Mouse (Mus musculus): ENCODE results near the gene Olfr517. TPM values are rescaled to one million over a fixed set of nuclear protein-coding genes. Genes with fewer than 3 reads are reported as not detected.

The Olfr517 gene
- polyA plus RNA-seq (2011; ENCODE audit: insufficient read length, low read depth, missing spikeins), result not detected in 2 replicates

- Histone ChIP-seq H3K4me3 (ENCODE audit: insufficient read depth, low read length) (no peak within 1 kb of the TSS), H3K27ac (ENCODE audit: insufficient read depth, low read length) (no peak within 1 kb of the TSS), H3K4me1 (ENCODE audit: control insufficient read depth, insufficient read depth, low read length) (no peaks in the 10 kb centered on the region)
- TF ChIP-seq CTCF (IDR thresholded peaks at IDR 0.05; ENCODE audit: borderline replicate concordance, insufficient read depth, low read length) (no peak), POLR2A (IDR thresholded peaks at IDR 0.05; ENCODE audit: low read depth, low read length) (no peak)
These were observed at the start of gene Olfr517 for GRCm38 (mm10) chr7:108872279-108872678. Gene Olfr517, minus strand, starts transcription at chr7:108872379.

GRCm38 (mm10) chr7:108903969-108904368, 31.8 kb upstream of the Olfr517 start:
- no peak overlapping the region for H3K27ac ChIP-seq (ENCODE audit: insufficient read depth, low read length)
- H3K4me3 ChIP-seq (ENCODE audit: insufficient read depth, low read length), result no peak overlapping the region
- no peak for TF ChIP-seq POLR2A (IDR thresholded peaks at IDR 0.05; ENCODE audit: low read depth, low read length)
- TF ChIP-seq CTCF (IDR thresholded peaks at IDR 0.05; ENCODE audit: borderline replicate concordance, insufficient read depth, low read length), result no peak
- H3K4me1 ChIP-seq (ENCODE audit: control insufficient read depth, insufficient read depth, low read length), result no peaks in the 10 kb centered on the region

GRCm38 (mm10) chr7:108894320-108894719, 22.1 kb upstream of the Olfr517 start, which contains the start of gene Olfr519:
Gene Olfr519, minus strand, starts transcription at chr7:108894420.
- no peaks in the 10 kb centered on the region for H3K4me1 ChIP-seq (ENCODE audit: control insufficient read depth, insufficient read depth, low read length)
- TF ChIP-seq CTCF (IDR thresholded peaks at IDR 0.05; ENCODE audit: borderline replicate concordance, insufficient read depth, low read length), result no peak
- H3K27ac ChIP-seq (ENCODE audit: insufficient read depth, low read length), result no peak within 1 kb of the TSS
- no peak within 1 kb of the TSS for H3K4me3 ChIP-seq (ENCODE audit: insufficient read depth, low read length)

- no peak within 1 kb of the TSS for H3K4me3 ChIP-seq (ENCODE audit: insufficient read depth, low read length)
- TF ChIP-seq CTCF (IDR thresholded peaks at IDR 0.05; ENCODE audit: borderline replicate concordance, insufficient read depth, low read length) (no peak), POLR2A (IDR thresholded peaks at IDR 0.05; ENCODE audit: low read depth, low read length) (no peak)
- no peaks in the 10 kb centered on the region for H3K4me1 ChIP-seq (ENCODE audit: control insufficient read depth, insufficient read depth, low read length)
- no peak within 1 kb of the TSS for H3K27ac ChIP-seq (ENCODE audit: insufficient read depth, low read length)
These were observed 12.7 kb upstream of the Olfr517 start, which contains the start of gene Olfr518 for GRCm38 (mm10) chr7:108884906-108885305. Gene Olfr518, minus strand, starts transcription at chr7:108885006.

GRCm38 (mm10) chr7:108850429-108850828, 21.8 kb downstream of the Olfr517 start, which contains the start of gene Olfr516:
Gene Olfr516, minus strand, starts transcription at chr7:108850529.
- Histone ChIP-seq H3K27ac (ENCODE audit: insufficient read depth, low read length) (no peak within 1 kb of the TSS), H3K4me1 (ENCODE audit: control insufficient read depth, insufficient read depth, low read length) (no peaks in the 10 kb centered on the region), H3K4me3 (ENCODE audit: insufficient read depth, low read length) (no peak within 1 kb of the TSS)
- TF ChIP-seq CTCF (IDR thresholded peaks at IDR 0.05; ENCODE audit: borderline replicate concordance, insufficient read depth, low read length) (no peak), POLR2A (IDR thresholded peaks at IDR 0.05; ENCODE audit: low read depth, low read length) (no peak)

- TF ChIP-seq CTCF (IDR thresholded peaks at IDR 0.05; ENCODE audit: borderline replicate concordance, insufficient read depth, low read length), result no peak
- TF ChIP-seq POLR2A (IDR thresholded peaks at IDR 0.05; ENCODE audit: low read depth, low read length), result no peak
- Histone ChIP-seq H3K4me1 (ENCODE audit: control insufficient read depth, insufficient read depth, low read length) (no peaks in the 10 kb centered on the region), H3K4me3 (ENCODE audit: insufficient read depth, low read length) (no peak within 1 kb of the TSS), H3K27ac (ENCODE audit: insufficient read depth, low read length) (no peak within 1 kb of the TSS)
These were observed 46.3 kb downstream of the Olfr517 start, which contains the start of gene Olfr514 for GRCm38 (mm10) chr7:108825897-108826296. Gene Olfr514, minus strand, starts transcription at chr7:108825997.

Other genes with a start within 250 kb of the Olfr517 start
- not detected in 2 replicates for gene Olfr508, start 242.4 kb downstream of the Olfr517 start, polyA plus RNA-seq (2011; ENCODE audit: insufficient read length, low read depth, missing spikeins)
- gene Olfr509, start 220.5 kb downstream of the Olfr517 start, polyA plus RNA-seq (2011; ENCODE audit: insufficient read length, low read depth, missing spikeins), result not detected in 2 replicates
- gene Olfr510, start 206.0 kb downstream of the Olfr517 start, polyA plus RNA-seq (2011; ENCODE audit: insufficient read length, low read depth, missing spikeins), result not detected in 2 replicates
- not detected in 2 replicates for gene Olfr512, start 159.1 kb downstream of the Olfr517 start, polyA plus RNA-seq (2011; ENCODE audit: insufficient read length, low read depth, missing spikeins)
- gene Olfr513, start 121.4 kb downstream of the Olfr517 start, polyA plus RNA-seq (2011; ENCODE audit: insufficient read length, low read depth, missing spikeins), result not detected in 2 replicates
- not detected in 2 replicates for gene Olfr514, start 46.4 kb downstream of the Olfr517 start, polyA plus RNA-seq (2011; ENCODE audit: insufficient read length, low read depth, missing spikeins)
- gene Olfr516, start 21.9 kb downstream of the Olfr517 start, polyA plus RNA-seq (2011; ENCODE audit: insufficient read length, low read depth, missing spikeins), result not detected in 2 replicates
- not detected in 2 replicates for gene Olfr518, start 12.6 kb upstream of the Olfr517 start, polyA plus RNA-seq (2011; ENCODE audit: insufficient read length, low read depth, missing spikeins)
- not detected in 2 replicates for gene Olfr519, start 22.0 kb upstream of the Olfr517 start, polyA plus RNA-seq (2011; ENCODE audit: insufficient read length, low read depth, missing spikeins)
- gene Nlrp10, start 57.8 kb upstream of the Olfr517 start, polyA plus RNA-seq (2011; ENCODE audit: insufficient read length, low read depth, missing spikeins), result 0.16 TPM in 1 of 2 replicates, not detected in the other
- 166 and 204 TPM in 2 replicates for gene Eif3f, start 62.0 kb upstream of the Olfr517 start, polyA plus RNA-seq (2011; ENCODE audit: insufficient read length, low read depth, missing spikeins)
- 0.49 TPM in 1 of 2 replicates, not detected in the other for gene Tub, start 78.0 kb upstream of the Olfr517 start, polyA plus RNA-seq (2011; ENCODE audit: insufficient read length, low read depth, missing spikeins)
- 0.93 and 1.0 TPM in 2 replicates for gene Ric3, start 211.0 kb upstream of the Olfr517 start, polyA plus RNA-seq (2011; ENCODE audit: insufficient read length, low read depth, missing spikeins)